ENCODE assay signal across 19 mouse cellular contexts in the genomic region with DNA sequence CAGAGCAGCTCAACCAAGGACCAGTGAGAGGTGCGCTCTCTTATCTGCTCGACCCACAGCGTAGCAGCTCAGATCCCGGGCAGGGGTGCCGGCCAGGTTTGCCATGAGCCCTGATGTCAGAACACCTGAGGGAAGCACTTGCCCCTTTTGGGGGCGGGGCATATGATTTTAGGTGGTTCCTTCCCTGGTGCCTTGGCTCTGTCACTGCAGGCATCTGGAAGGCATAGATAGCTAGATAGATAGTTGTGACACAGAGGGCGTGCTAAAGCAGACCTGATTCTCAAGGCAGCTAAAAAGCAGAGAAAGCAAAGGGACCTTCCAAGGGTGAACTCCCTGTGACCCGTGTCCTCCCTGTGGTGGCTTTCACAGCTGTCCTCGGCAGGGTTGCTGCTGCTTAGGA. TPM values are rescaled to one million over a fixed set of nuclear protein-coding genes. Genes with fewer than 3 reads are reported as not detected.
DNase-seq lines count a peak whose midpoint lies in the region; ATAC-seq and TF ChIP-seq lines count a peak whose summit lies in the region.
"Had no signal": no experiment of that assay in that cellular context is flagged by ENCODE, and none has a peak within 500 bp of the region (broad histone marks: within the 10 kb centered on the region; RNA-seq: fewer than 3 reads in every experiment).

No protein-coding gene starts in this region.

- H3K4me1 ChIP-seq in cerebellum, adult 2 months (ENCODE audit: control insufficient read depth, insufficient read depth, low read length) = peaks cover 54% of the 10 kb centered on the region
- peaks cover 55% of the 10 kb centered on the region for H3K4me1 ChIP-seq in heart, postnatal 0 days (ENCODE audit: control insufficient read depth, insufficient read depth)
- H3K4me1 ChIP-seq in embryonic facial prominence, embryonic 10.5 days = peaks cover 59% of the 10 kb centered on the region
- peaks cover 10% of the 10 kb centered on the region; the same call in 1 of the 2 replicates for H3K4me1 ChIP-seq in liver, postnatal 0 days (ENCODE audit: insufficient read depth)

- H3K4me2 ChIP-seq in heart, postnatal 0 days (ENCODE audit: low read depth, low read length) = no peak overlapping the region
- H3K4me2 ChIP-seq in liver, postnatal 0 days (ENCODE audit: low read depth, low read length) = peak overlapping the region; percentile 42
- H3K4me2 ChIP-seq: embryonic facial prominence, embryonic 12.5 days; hindbrain, embryonic 15.5 days had no signal

- no peak overlapping the region; the same call in 1 of the 2 replicates for H3K27ac ChIP-seq in cerebellum, adult 2 months (ENCODE audit: insufficient read depth, low read length)
- H3K27ac ChIP-seq in heart, postnatal 0 days (ENCODE audit: low read depth) = peak overlapping the region; percentile 90
- H3K27ac ChIP-seq in embryonic facial prominence, embryonic 10.5 days (replicated peaks) = peak overlapping the region; percentile 42; the same call in 1 of the 2 replicates
- peak overlapping the region; percentile 64; the same call in 1 of the 2 replicates for H3K27ac ChIP-seq in liver, postnatal 0 days (ENCODE audit: low read depth)
- H3K27ac ChIP-seq: embryonic facial prominence, embryonic 12.5 days; hindbrain, embryonic 15.5 days; stomach, postnatal 0 days had no signal

- H3K9me3 ChIP-seq in heart, postnatal 0 days (replicated peaks; ENCODE audit: control insufficient read depth, low read length) = no peaks in the 10 kb centered on the region
- H3K9me3 ChIP-seq in embryonic facial prominence, embryonic 10.5 days = no peaks in the 10 kb centered on the region
- H3K9me3 ChIP-seq in liver, postnatal 0 days (ENCODE audit: low read length) = no peaks in the 10 kb centered on the region
- H3K9me3 ChIP-seq: embryonic facial prominence, embryonic 12.5 days; hindbrain, embryonic 15.5 days had no signal

- H3K4me3 ChIP-seq in cerebellum, adult 2 months (replicated peaks; ENCODE audit: insufficient read depth, low read depth, low read length) = no peak overlapping the region
- H3K4me3 ChIP-seq in heart, postnatal 0 days (ENCODE audit: low read depth, low read length) = no peak overlapping the region
- no peak overlapping the region for H3K4me3 ChIP-seq in embryonic facial prominence, embryonic 10.5 days
- H3K4me3 ChIP-seq in liver, postnatal 0 days (ENCODE audit: low read depth, low read length) = no peak overlapping the region
- H3K4me3 ChIP-seq: embryonic facial prominence, embryonic 12.5 days; hindbrain, embryonic 15.5 days; myocyte had no signal

- 79% methylated on average over 9 of the region's 9 CpGs for WGBS in cerebellum, adult 2 months
- 42% methylated on average over 9 of the region's 9 CpGs for WGBS in heart, postnatal 0 days
- 56% methylated on average over 9 of the region's 9 CpGs for WGBS in embryonic facial prominence, embryonic 10.5 days
- WGBS in liver, postnatal 0 days (ENCODE audit: insufficient replicate concordance) = 62% methylated on average over 9 of the region's 9 CpGs

- peaks cover 6% of the 10 kb centered on the region; the same call in 1 of the 2 replicates for H3K36me3 ChIP-seq in heart, postnatal 0 days (replicated peaks; ENCODE audit: control insufficient read depth, insufficient read depth, low read length)
- peaks cover 6% of the 10 kb centered on the region for H3K36me3 ChIP-seq in embryonic facial prominence, embryonic 10.5 days (replicated peaks)
- H3K36me3 ChIP-seq in liver, postnatal 0 days (replicated peaks; ENCODE audit: insufficient read depth, low read length) = 0 out of 2 replicates have a peak, but pooled peaks cover 4% of the 10 kb centered on the region
- H3K36me3 ChIP-seq: embryonic facial prominence, embryonic 12.5 days had no signal

- H3K27me3 ChIP-seq in cerebellum, adult 2 months (ENCODE audit: control insufficient read depth, insufficient read depth, low read length) = no peaks in the 10 kb centered on the region
- no peaks in the 10 kb centered on the region for H3K27me3 ChIP-seq in heart, postnatal 0 days (ENCODE audit: control insufficient read depth, insufficient read depth, low read length)
- no peaks in the 10 kb centered on the region for H3K27me3 ChIP-seq in embryonic facial prominence, embryonic 10.5 days (replicated peaks; ENCODE audit: low read depth, poor library complexity, severe bottlenecking)
- H3K27me3 ChIP-seq in liver, postnatal 0 days (ENCODE audit: insufficient read depth, low read length) = no peaks in the 10 kb centered on the region
- H3K27me3 ChIP-seq: embryonic facial prominence, embryonic 12.5 days; hindbrain, embryonic 15.5 days had no signal

- no peak for TF ChIP-seq POLR2A in cerebellum, adult 2 months (IDR thresholded peaks at IDR 0.05; ENCODE audit: borderline replicate concordance, insufficient read depth, low read length)

- peak; percentile 57 for DNase-seq in cerebellum, adult 9-11 months
- DNase-seq in cerebellum, adult 2 months = no peak
- DNase-seq in heart, postnatal 0 days (ENCODE audit: low spot score) = no peak
- no peak for DNase-seq in heart, adult 8-10 months (ENCODE audit: low spot score)
- DNase-seq in embryonic facial prominence, embryonic 10.5 days (ENCODE audit: low spot score) = no peak
- DNase-seq in liver, postnatal 0 days = no peak
- no peak for DNase-seq in urinary bladder, postnatal 36 days (ENCODE audit: low spot score in 2 of 2)
- no peak for DNase-seq in testis, postnatal 10 days (ENCODE audit: low spot score)
- DNase-seq: kidney, adult 8-10 months; lung, adult 18-20 months had no signal

- H3K9ac ChIP-seq in heart, postnatal 0 days (replicated peaks; ENCODE audit: low read depth, low read length) = 0 out of 2 replicates have a peak overlapping the region, but pooled peaks have one; percentile 30
- no peak overlapping the region for H3K9ac ChIP-seq in liver, postnatal 0 days (replicated peaks)
- H3K9ac ChIP-seq: embryonic facial prominence, embryonic 12.5 days; hindbrain, embryonic 15.5 days had no signal

- TF ChIP-seq EP300 in heart, postnatal 0 days (IDR thresholded peaks at IDR 0.05; ENCODE audit: low read depth) = no peak
- no peak for TF ChIP-seq EP300 in liver, postnatal 0 days (IDR thresholded peaks at IDR 0.05; ENCODE audit: low read depth)

- ATAC-seq in heart, postnatal 0 days (ENCODE audit: insufficient read depth, low read depth) = no peak
- ATAC-seq in liver, postnatal 0 days = peak; percentile 63
- ATAC-seq: forebrain, embryonic 14.5 days had no signal

- no peak for TF ChIP-seq CTCF in cerebellum, adult 2 months (IDR thresholded peaks at IDR 0.05; ENCODE audit: borderline replicate concordance, insufficient read depth, low read depth, low read length)
- no peak for TF ChIP-seq CTCF in heart, postnatal 0 days (IDR thresholded peaks at IDR 0.05; ENCODE audit: low read depth)
- peak; percentile 5; the same call in 1 of the 2 replicates for TF ChIP-seq CTCF in liver, postnatal 0 days (IDR thresholded peaks at IDR 0.05; ENCODE audit: low read depth)

RNA-seq across cellular contexts. Expression of gene Gpr153, which starts 10.9 kb away (rescaled TPM):
- polyA plus RNA-seq in cerebellum, adult 2 months (2012; rRNA removed) = 29.9 and 31.4 TPM in 2 replicates
- 50.8 and 56.4 TPM in 2 replicates for total RNA-seq in heart, postnatal 0 days (2014; rRNA removed; ENCODE audit: low replicate concordance)
- 5.0 TPM in 2 replicates for polyA plus RNA-seq in heart, postnatal 0 days (2015; fragmentation: Nextera tagmentation; extraction: Ambion mirVana)
- 10 to 100 TPM in 2 of 4 experiments, 1 to 10 TPM in 2; 5.6 to 11.9 (median 9.8) TPM for total RNA-seq in heart, adult 8-10 months (2022)
- polyA plus RNA-seq in embryonic facial prominence, embryonic 10.5 days (2016; fragmentation: Nextera tagmentation; extraction: Ambion mirVana) = 2.7 and 4.0 TPM in 2 replicates
- polyA plus RNA-seq in liver, postnatal 0 days (2015; fragmentation: Nextera tagmentation; extraction: Ambion mirVana) = 0.47 and 0.58 TPM in 2 replicates

RNA-seq across cellular contexts. Expression of gene Hes3, which starts 28.4 kb away (rescaled TPM):
- polyA plus RNA-seq in cerebellum, adult 2 months (2012; rRNA removed) = 55.1 and 62.7 TPM in 2 replicates
- total RNA-seq in heart, postnatal 0 days (2014; rRNA removed; ENCODE audit: low replicate concordance) = not detected in 2 replicates
- not detected in 2 replicates for polyA plus RNA-seq in heart, postnatal 0 days (2015; fragmentation: Nextera tagmentation; extraction: Ambion mirVana)
- total RNA-seq in heart, adult 8-10 months (2022) = not detected
- 0.10 and 2.3 TPM in 2 replicates for polyA plus RNA-seq in embryonic facial prominence, embryonic 10.5 days (2016; fragmentation: Nextera tagmentation; extraction: Ambion mirVana)
- not detected in 2 replicates for polyA plus RNA-seq in liver, postnatal 0 days (2015; fragmentation: Nextera tagmentation; extraction: Ambion mirVana)
- total RNA-seq: gastrocnemius, adult 8-10 months; layer of hippocampus, adult 8-10 months; left cerebral cortex, postnatal 10 days had no signal
- polyA plus RNA-seq: forebrain, embryonic 14.5 days; small intestine, adult 2 months; stomach, postnatal 0 days had no signal

RNA-seq across cellular contexts. Expression of gene Icmt, which starts 33.9 kb away (rescaled TPM):
- polyA plus RNA-seq in cerebellum, adult 2 months (2012; rRNA removed) = 160 and 188 TPM in 2 replicates
- total RNA-seq in heart, postnatal 0 days (2014; rRNA removed; ENCODE audit: low replicate concordance) = 26.1 and 38.0 TPM in 2 replicates
- polyA plus RNA-seq in heart, postnatal 0 days (2015; fragmentation: Nextera tagmentation; extraction: Ambion mirVana) = 12.7 and 15.0 TPM in 2 replicates
- 10 to 100 TPM; 25.2 to 36.4 (median 30.6) TPM for total RNA-seq in heart, adult 8-10 months (2022)
- 29.5 and 30.2 TPM in 2 replicates for polyA plus RNA-seq in embryonic facial prominence, embryonic 10.5 days (2016; fragmentation: Nextera tagmentation; extraction: Ambion mirVana)
- polyA plus RNA-seq in liver, postnatal 0 days (2015; fragmentation: Nextera tagmentation; extraction: Ambion mirVana) = 5.9 and 6.9 TPM in 2 replicates

RNA-seq across cellular contexts. Expression of gene Rnf207, which starts 55.7 kb away (rescaled TPM):
- 7.2 and 11.8 TPM in 2 replicates for polyA plus RNA-seq in cerebellum, adult 2 months (2012; rRNA removed)
- total RNA-seq in heart, postnatal 0 days (2014; rRNA removed; ENCODE audit: low replicate concordance) = 171 and 226 TPM in 2 replicates
- polyA plus RNA-seq in heart, postnatal 0 days (2015; fragmentation: Nextera tagmentation; extraction: Ambion mirVana) = 109 and 115 TPM in 2 replicates
- 10 to 100 TPM; 29.1 to 63.4 (median 46.1) TPM for total RNA-seq in heart, adult 8-10 months (2022)
- polyA plus RNA-seq in embryonic facial prominence, embryonic 10.5 days (2016; fragmentation: Nextera tagmentation; extraction: Ambion mirVana) = 1.3 and 2.3 TPM in 2 replicates
- polyA plus RNA-seq in liver, postnatal 0 days (2015; fragmentation: Nextera tagmentation; extraction: Ambion mirVana) = 0.13 TPM in 1 of 2 replicates, not detected in the other
- total RNA-seq: gastrocnemius, adult 8-10 months had no signal

Comparison
In these comparisons a context has a peak if more than half of its experiments do, and no peak if none do; other contexts are left out.
1. RNA of gene Hes3, which starts 28.4 kb away (polyA plus RNA-seq): 55.1 to 62.7 TPM in cerebellum, adult 2 months; 0.10 to 2.3 TPM in embryonic facial prominence, embryonic 10.5 days, not detected in heart, postnatal 0 days and not detected in liver, postnatal 0 days; every median in the first group is over 10 times any median in the second.